30 mouse cellular contexts compared by ENCODE assay signal in the genomic region with DNA sequence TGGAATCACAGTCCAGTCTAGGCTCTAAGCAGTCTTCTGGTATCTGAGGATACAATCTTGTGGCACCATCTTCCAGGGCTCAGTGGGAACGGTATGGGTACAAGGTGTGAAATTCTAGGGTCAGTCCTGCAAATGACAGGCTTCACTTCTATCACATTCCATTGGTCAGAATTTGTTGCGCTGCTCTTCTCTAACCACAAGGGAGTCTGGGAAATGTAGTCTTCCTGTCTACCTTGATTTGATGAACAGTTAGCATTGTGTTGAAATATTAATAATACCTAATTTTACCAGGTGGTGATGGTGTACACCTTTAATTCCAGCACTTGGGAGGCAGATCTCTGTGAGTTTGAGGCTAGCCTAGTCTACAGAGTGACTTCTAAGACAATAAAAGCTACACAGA. TPM values are rescaled to one million over a fixed set of nuclear protein-coding genes. Genes with fewer than 3 reads are reported as not detected.
"Had no signal": no experiment of that assay in that cellular context is flagged by ENCODE, and none has a peak within 500 bp of the region (broad histone marks: within the 10 kb centered on the region; RNA-seq: fewer than 3 reads in every experiment).

No protein-coding gene starts in this region.

- H3K27me3 ChIP-seq: heart, embryonic 12.5 days; hindbrain, embryonic 12.5 days; intestine, embryonic 15.5 days; limb, embryonic 12.5 days; liver, embryonic 12.5 days had no signal

- H3K9ac ChIP-seq: heart, embryonic 12.5 days; hindbrain, embryonic 12.5 days; hindbrain, embryonic 14.5 days; intestine, embryonic 15.5 days; limb, embryonic 12.5 days; liver, embryonic 12.5 days; liver, embryonic 14.5 days had no signal

- H3K27ac ChIP-seq: gastrocnemius, adult 2 months; heart, embryonic 10.5 days; hindbrain, embryonic 10.5 days; hindbrain, embryonic 12.5 days; hindbrain, embryonic 14.5 days; intestine, embryonic 15.5 days; layer of hippocampus, adult 2 months; left cerebral cortex, adult 2 months; limb, embryonic 10.5 days; limb, embryonic 12.5 days; liver, embryonic 12.5 days; liver, embryonic 14.5 days had no signal

- H3K9me3 ChIP-seq: heart, embryonic 10.5 days; intestine, embryonic 15.5 days; limb, embryonic 10.5 days; liver, embryonic 12.5 days had no signal

- H3K4me2 ChIP-seq: heart, embryonic 12.5 days; hindbrain, embryonic 12.5 days; hindbrain, embryonic 14.5 days; intestine, embryonic 15.5 days; limb, embryonic 12.5 days; liver, embryonic 12.5 days had no signal

- H3K4me3 ChIP-seq: gastrocnemius, adult 2 months; heart, embryonic 10.5 days; heart, embryonic 12.5 days; hindbrain, embryonic 10.5 days; hindbrain, embryonic 12.5 days; intestine, embryonic 15.5 days; layer of hippocampus, adult 2 months; left cerebral cortex, adult 2 months; limb, embryonic 10.5 days; limb, embryonic 12.5 days; liver, embryonic 12.5 days had no signal

- DNase-seq: gastrocnemius, adult 2 months; gastrocnemius, postnatal 10 days; gastrocnemius, postnatal 25 days; heart, adult 18-20 months; heart, postnatal 10 days; heart, postnatal 4 days; kidney, adult 18-20 months; kidney, adult 8-10 months; kidney, postnatal 10 days; kidney, postnatal 25 days; kidney, postnatal 4 days had no signal

- ATAC-seq: hindbrain, embryonic 16.5 days; inflammation-experienced regulatory T-cells, adult 6 months; intestine, embryonic 15.5 days; intestine, postnatal 0 days; liver, embryonic 12.5 days had no signal

- H3K4me1 ChIP-seq: heart, embryonic 10.5 days; heart, embryonic 12.5 days; hindbrain, embryonic 12.5 days; intestine, embryonic 15.5 days; limb, embryonic 10.5 days; limb, embryonic 12.5 days; liver, embryonic 12.5 days had no signal

- H3K36me3 ChIP-seq: heart, embryonic 10.5 days; hindbrain, embryonic 10.5 days; hindbrain, embryonic 12.5 days; intestine, embryonic 15.5 days; limb, embryonic 10.5 days; limb, embryonic 12.5 days; liver, embryonic 12.5 days had no signal

RNA-seq across cellular contexts. Expression of gene Pik3r6, which starts 17.6 kb away (rescaled TPM):
- polyA plus RNA-seq: inflammation-experienced regulatory T-cells, adult 6 months had no signal

RNA-seq across cellular contexts. Expression of gene Mfsd6l, which starts 35.5 kb away (rescaled TPM):
- total RNA-seq: gastrocnemius, postnatal 25 days; granulocyte monocyte progenitor cell, adult 5-6 weeks; left cerebral cortex, adult 2 months; left cerebral cortex, postnatal 14 days; liver, adult 2 months had no signal
- polyA plus RNA-seq: heart, embryonic 14.5 days; hindbrain, embryonic 14.5 days; inflammation-experienced regulatory T-cells, adult 6 months; limb, embryonic 12.5 days; liver, embryonic 12.5 days had no signal
